ENCODE assay signal across 9 mouse cellular contexts in genomic region chr7:112426811-112427210, GRCm38 (mm10). TPM values are rescaled to one million over a fixed set of nuclear protein-coding genes. Genes with fewer than 3 reads are reported as not detected.
DNase-seq lines count a peak whose midpoint lies in the region; ATAC-seq and TF ChIP-seq lines count a peak whose summit lies in the region.
"Had no signal": no experiment of that assay in that cellular context is flagged by ENCODE, and none has a peak within 500 bp of the region (broad histone marks: within the 10 kb centered on the region; RNA-seq: fewer than 3 reads in every experiment).

No protein-coding gene starts in this region.

- H3K4me3 ChIP-seq in hindbrain, embryonic 10.5 days, result no peak overlapping the region
- H3K4me3 ChIP-seq in hindbrain, embryonic 16.5 days (ENCODE audit: low read length), result no peak overlapping the region
- no peak overlapping the region for H3K4me3 ChIP-seq in neural tube, embryonic 11.5 days (ENCODE audit: low read depth, low read length)
- peak overlapping the region; percentile 85 for H3K4me3 ChIP-seq in intestine, embryonic 16.5 days (ENCODE audit: low read length)
- 0 out of 2 replicates have a peak overlapping the region, but pooled peaks have one; percentile 80 for H3K4me3 ChIP-seq in stomach, postnatal 0 days (ENCODE audit: low read depth, low read length)

- H3K27me3 ChIP-seq in hindbrain, embryonic 10.5 days (ENCODE audit: insufficient read depth, poor library complexity, severe bottlenecking), result peaks cover 7% of the 10 kb centered on the region
- no peaks in the 10 kb centered on the region for H3K27me3 ChIP-seq in hindbrain, embryonic 16.5 days (replicated peaks; ENCODE audit: control insufficient read depth, insufficient read depth, low read length)
- H3K27me3 ChIP-seq in neural tube, embryonic 11.5 days (ENCODE audit: control insufficient read depth, insufficient read depth, low read length), result no peaks in the 10 kb centered on the region
- no peaks in the 10 kb centered on the region for H3K27me3 ChIP-seq in intestine, embryonic 16.5 days (replicated peaks; ENCODE audit: control insufficient read depth, insufficient read depth, low read length)
- H3K27me3 ChIP-seq in stomach, postnatal 0 days (ENCODE audit: control insufficient read depth, insufficient read depth, low read length), result no peaks in the 10 kb centered on the region

- no peak for DNase-seq in hindbrain, embryonic 10.5 days (ENCODE audit: low spot score)
- DNase-seq in neural tube, embryonic 11.5 days (ENCODE audit: low spot score), result no peak
- no peak for DNase-seq in neural tube, embryonic 10.5 days (ENCODE audit: extremely low spot score, low spot score)
- no peak for DNase-seq in stomach, postnatal 0 days (ENCODE audit: low spot score)
- no peak for DNase-seq in urinary bladder, adult 2 months (ENCODE audit: low spot score)

- H3K9ac ChIP-seq in hindbrain, embryonic 16.5 days (ENCODE audit: low read depth, low read length), result no peak overlapping the region
- H3K9ac ChIP-seq in neural tube, embryonic 11.5 days (ENCODE audit: low read length), result no peak overlapping the region; the same call in 1 of the 2 replicates
- H3K9ac ChIP-seq in intestine, embryonic 16.5 days (ENCODE audit: low read depth, low read length), result peak overlapping the region; percentile 97
- peak overlapping the region; percentile 98 for H3K9ac ChIP-seq in stomach, postnatal 0 days (ENCODE audit: low read length)
- H3K9ac ChIP-seq: liver, embryonic 12.5 days had no signal

- no peak for TF ChIP-seq EP300 in stomach, postnatal 0 days (optimal IDR thresholded peaks at IDR 0.05)

- no peak overlapping the region for H3K4me2 ChIP-seq in hindbrain, embryonic 16.5 days (ENCODE audit: low read length)
- H3K4me2 ChIP-seq in neural tube, embryonic 11.5 days (ENCODE audit: low read depth), result peak overlapping the region; percentile 62; the same call in 1 of the 2 replicates
- H3K4me2 ChIP-seq in intestine, embryonic 16.5 days (ENCODE audit: low read depth, low read length), result peak overlapping the region; percentile 90
- peak overlapping the region; percentile 84 for H3K4me2 ChIP-seq in stomach, postnatal 0 days (replicated peaks; ENCODE audit: low read depth)

- H3K36me3 ChIP-seq in hindbrain, embryonic 10.5 days, result 0 out of 2 replicates have a peak, but pooled peaks cover 3% of the 10 kb centered on the region
- no peaks in the 10 kb centered on the region for H3K36me3 ChIP-seq in hindbrain, embryonic 16.5 days (ENCODE audit: control insufficient read depth, insufficient read depth, low read length)
- H3K36me3 ChIP-seq in neural tube, embryonic 11.5 days (ENCODE audit: control insufficient read depth, insufficient read depth, low read length), result no peaks in the 10 kb centered on the region
- H3K36me3 ChIP-seq in intestine, embryonic 16.5 days (ENCODE audit: control insufficient read depth, insufficient read depth, low read length), result no peaks in the 10 kb centered on the region
- no peaks in the 10 kb centered on the region for H3K36me3 ChIP-seq in stomach, postnatal 0 days (ENCODE audit: control insufficient read depth, insufficient read depth, low read length)
- H3K36me3 ChIP-seq: liver, embryonic 12.5 days had no signal

- TF ChIP-seq CTCF in stomach, postnatal 0 days (IDR thresholded peaks at IDR 0.05; ENCODE audit: low read depth), result no peak

- ATAC-seq in hindbrain, embryonic 16.5 days, result no peak
- no peak for ATAC-seq in neural tube, embryonic 11.5 days (ENCODE audit: insufficient read depth, low FRiP score, low TSS enrichment)
- no peak for ATAC-seq in intestine, embryonic 16.5 days
- ATAC-seq in stomach, postnatal 0 days (ENCODE audit: low FRiP score, low TSS enrichment), result no peak
- no peak for ATAC-seq in granulocyte monocyte progenitor cell, adult 5-6 weeks (replicated peaks; ENCODE audit: poor library complexity, severe bottlenecking)
- ATAC-seq: liver, embryonic 12.5 days had no signal

- H3K27ac ChIP-seq in hindbrain, embryonic 10.5 days, result peak overlapping the region; percentile 96
- H3K27ac ChIP-seq in hindbrain, embryonic 16.5 days (ENCODE audit: low read depth, low read length), result no peak overlapping the region
- no peak overlapping the region for H3K27ac ChIP-seq in neural tube, embryonic 11.5 days (ENCODE audit: low read depth, low read length)
- H3K27ac ChIP-seq in intestine, embryonic 16.5 days (ENCODE audit: low read length), result peak overlapping the region; percentile 99
- peak overlapping the region; percentile 100 for H3K27ac ChIP-seq in stomach, postnatal 0 days (replicated peaks)

- 62% methylated on average over 5 of the region's 5 CpGs for WGBS in hindbrain, embryonic 10.5 days
- WGBS in hindbrain, embryonic 16.5 days, result 70% methylated on average over 5 of the region's 5 CpGs
- 62% methylated on average over 5 of the region's 5 CpGs for WGBS in neural tube, embryonic 11.5 days
- WGBS in intestine, embryonic 16.5 days, result 48% methylated on average over 5 of the region's 5 CpGs
- WGBS in stomach, postnatal 0 days, result 32% methylated on average over 5 of the region's 5 CpGs

- no peaks in the 10 kb centered on the region for H3K9me3 ChIP-seq in hindbrain, embryonic 10.5 days
- H3K9me3 ChIP-seq in hindbrain, embryonic 16.5 days (ENCODE audit: control insufficient read depth, low read length), result no peaks in the 10 kb centered on the region
- 0 out of 2 replicates have a peak, but pooled peaks cover 3% of the 10 kb centered on the region for H3K9me3 ChIP-seq in neural tube, embryonic 11.5 days (ENCODE audit: control insufficient read depth, low read length)
- H3K9me3 ChIP-seq in intestine, embryonic 16.5 days (ENCODE audit: control insufficient read depth, low read length), result no peaks in the 10 kb centered on the region
- H3K9me3 ChIP-seq in stomach, postnatal 0 days (ENCODE audit: control insufficient read depth, low read length), result no peaks in the 10 kb centered on the region
- H3K9me3 ChIP-seq: liver, embryonic 12.5 days had no signal

- peaks cover 25% of the 10 kb centered on the region for H3K4me1 ChIP-seq in hindbrain, embryonic 10.5 days (replicated peaks)
- H3K4me1 ChIP-seq in hindbrain, embryonic 16.5 days (ENCODE audit: control insufficient read depth, insufficient read depth, low read depth, low read length), result peaks cover 4% of the 10 kb centered on the region; the same call in 1 of the 2 replicates
- H3K4me1 ChIP-seq in neural tube, embryonic 11.5 days (ENCODE audit: control insufficient read depth, insufficient read depth, low read length), result 0 out of 2 replicates have a peak, but pooled peaks cover 7% of the 10 kb centered on the region
- peaks cover 16% of the 10 kb centered on the region for H3K4me1 ChIP-seq in intestine, embryonic 16.5 days (ENCODE audit: control insufficient read depth, insufficient read depth, low read length)
- H3K4me1 ChIP-seq in stomach, postnatal 0 days (replicated peaks; ENCODE audit: control insufficient read depth, insufficient read depth), result peaks cover 7% of the 10 kb centered on the region; the same call in 1 of the 2 replicates
- H3K4me1 ChIP-seq: liver, embryonic 12.5 days had no signal

RNA-seq across cellular contexts. Expression of gene Parva, which starts 0.5 kb away (rescaled TPM):
- polyA plus RNA-seq in hindbrain, embryonic 10.5 days (2016; fragmentation: Nextera tagmentation; extraction: Ambion mirVana), result 46.9 and 54.5 TPM in 2 replicates
- polyA plus RNA-seq in hindbrain, embryonic 16.5 days (2015; fragmentation: Nextera tagmentation; extraction: Ambion mirVana), result 28.5 and 34.3 TPM in 2 replicates
- 50.4 and 57.3 TPM in 2 replicates for polyA plus RNA-seq in neural tube, embryonic 11.5 days (2014; fragmentation: Nextera tagmentation; extraction: Ambion mirVana)
- 78.5 and 80.0 TPM in 2 replicates for polyA plus RNA-seq in intestine, embryonic 16.5 days (2015; fragmentation: Nextera tagmentation; extraction: Ambion mirVana)
- 69.5 and 72.3 TPM in 2 replicates for polyA plus RNA-seq in stomach, postnatal 0 days (2015; fragmentation: Nextera tagmentation; extraction: Ambion mirVana)
- 140 and 183 TPM in 2 replicates for polyA plus RNA-seq in urinary bladder, adult 2 months (2012; rRNA removed)
- total RNA-seq in granulocyte monocyte progenitor cell, adult 5-6 weeks (2014; fragmentation: Nextera tagmentation), result not detected in 2 replicates
- not detected in 2 replicates for total RNA-seq in granulocyte monocyte progenitor cell, adult 5-6 weeks (2017)

Comparison
In these comparisons a context has a peak if more than half of its experiments do, and no peak if none do; other contexts are left out.
1. H3K27ac ChIP-seq: peak in hindbrain, embryonic 10.5 days (single experiment), intestine, embryonic 16.5 days (single experiment) and stomach, postnatal 0 days (single experiment); none in hindbrain, embryonic 16.5 days (single experiment) and neural tube, embryonic 11.5 days (single experiment).
2. H3K4me3 ChIP-seq: peak in intestine, embryonic 16.5 days (single experiment) and stomach, postnatal 0 days (single experiment); none in hindbrain, embryonic 10.5 days (single experiment), hindbrain, embryonic 16.5 days (single experiment) and neural tube, embryonic 11.5 days (single experiment).
3. H3K9ac ChIP-seq: peak in intestine, embryonic 16.5 days (single experiment) and stomach, postnatal 0 days (single experiment); none in hindbrain, embryonic 16.5 days (single experiment) and neural tube, embryonic 11.5 days (single experiment).